Mouse (Mus musculus) cortical plate, adult 2 months (tissue): ENCODE measurements around the gene Xpnpep3.

ENCODE experiments used
- CTCF ChIP-seq: fragments of 200-500 bp; IDR thresholded peaks from 2 replicates; pipeline ENCODE4 v1.5.1; 2011; ENCODE audit warnings: mild to moderate bottlenecking, control low read depth, low read length; ENCODE audit not compliant: insufficient read depth; ENCODE audit errors: extremely low read depth
- POLR2A ChIP-seq: fragments of 200-500 bp; IDR thresholded peaks from 2 replicates; pipeline ENCODE4 v1.6.1; 2011; ENCODE audit warnings: mild to moderate bottlenecking, low read length, control low read depth; ENCODE audit not compliant: insufficient read depth; ENCODE audit errors: extremely low read depth

DNA sequence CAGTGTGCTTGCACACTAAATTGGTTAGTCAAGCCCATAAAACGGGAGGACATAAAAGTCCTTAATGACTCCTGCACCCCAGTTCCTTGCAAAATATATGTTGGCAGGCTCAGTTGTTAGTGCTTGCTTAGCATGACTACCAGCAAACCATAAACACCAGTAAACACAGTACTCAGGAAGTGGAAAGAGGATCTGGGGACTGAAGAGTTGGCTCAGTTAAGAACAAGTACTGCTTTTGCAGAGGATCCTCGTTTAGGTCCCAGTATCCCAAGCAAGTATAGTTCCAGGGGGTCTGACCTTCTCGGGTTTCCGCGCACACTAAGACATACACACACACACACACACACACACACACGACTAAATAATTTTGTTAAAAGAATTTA is 38.9 kb upstream of the Xpnpep3 start:
- no peak for TF ChIP-seq POLR2A
- TF ChIP-seq CTCF, result no peak
